Comparison of ENCODE assay signal across 8 mouse cellular contexts in the genomic region with DNA sequence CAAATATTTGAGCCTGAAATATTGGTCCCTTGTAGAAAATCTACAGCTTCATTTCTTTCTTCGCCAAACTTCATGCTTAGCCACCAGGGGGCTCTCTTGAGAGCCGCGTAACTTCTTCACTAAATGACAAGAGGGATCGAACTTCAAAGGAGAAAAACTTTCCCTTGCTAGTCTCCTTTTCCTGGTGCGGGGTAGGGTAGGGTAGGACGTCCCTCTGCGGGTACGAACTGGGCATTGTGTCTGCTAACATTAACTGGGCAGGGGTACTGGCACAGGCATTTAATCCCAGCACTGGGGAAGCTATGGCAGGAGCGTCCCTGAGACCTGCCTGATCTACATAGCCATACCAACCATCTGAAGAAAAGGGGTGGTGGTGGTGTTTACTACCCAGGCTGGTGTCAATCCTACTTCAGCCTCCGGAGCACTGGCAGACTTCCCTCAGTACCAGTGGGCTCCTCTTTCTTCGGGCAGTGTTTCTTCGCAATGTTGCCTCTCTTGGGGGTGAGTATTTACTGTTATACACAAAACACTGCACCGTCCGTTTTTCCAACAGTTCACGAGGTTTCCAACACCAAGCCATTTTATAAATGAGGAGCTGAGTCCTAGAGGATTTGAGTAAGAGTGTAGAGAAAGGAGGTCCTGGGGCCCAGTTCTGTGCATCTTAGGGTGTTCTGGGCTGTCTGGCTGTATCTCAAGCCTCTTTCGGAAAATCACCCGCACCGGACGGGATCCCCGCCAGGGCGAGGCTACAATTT. TPM values are rescaled to one million over a fixed set of nuclear protein-coding genes. Genes with fewer than 3 reads are reported as not detected.
A peak's percentile ranks its signal among the peaks of the same experiment; 100 is the strongest.
DNase-seq lines count a peak whose midpoint lies in the region; ATAC-seq lines count a peak whose summit lies in the region.

No protein-coding gene starts in this region.

- H3K4me3 ChIP-seq in liver, embryonic 16.5 days (ENCODE audit: low read depth, low read length): peak overlapping the region; percentile 50

- H3K9ac ChIP-seq in liver, embryonic 16.5 days (ENCODE audit: low read depth, low read length): no peak overlapping the region

- peaks cover 9% of the 10 kb centered on the region for H3K4me1 ChIP-seq in liver, embryonic 16.5 days (ENCODE audit: control insufficient read depth, low read depth, low read length)

- peaks cover 49% of the 10 kb centered on the region for H3K27me3 ChIP-seq in liver, embryonic 16.5 days (ENCODE audit: control insufficient read depth, insufficient read depth, low read depth, low read length)

- H3K9me3 ChIP-seq in liver, embryonic 16.5 days (replicated peaks; ENCODE audit: control insufficient read depth, low read length): no peaks in the 10 kb centered on the region

- peak overlapping the region; percentile 49 for H3K4me2 ChIP-seq in liver, embryonic 16.5 days (ENCODE audit: low read depth, low read length)

- 2% methylated on average over 21 of the region's 21 CpGs for WGBS in liver, embryonic 16.5 days (ENCODE audit: insufficient replicate concordance)

- peak; percentile 28; the same call in 1 of the 2 replicates for ATAC-seq in granulocyte monocyte progenitor cell, adult 5-6 weeks (replicated peaks; ENCODE audit: poor library complexity, severe bottlenecking)
- no peak for ATAC-seq in liver, embryonic 16.5 days (ENCODE audit: low read depth)

- peak; percentile 59 for DNase-seq in 3134 (ENCODE audit: extremely low read depth, insufficient read length, low spot score)
- DNase-seq in CD4-positive helper T cell, adult 2 months (ENCODE audit: low read depth, low spot score): peak; percentile 75
- peak; percentile 60 for DNase-seq in c-Kit-positive CD71-negative TER-119-negative erythroid progenitor cells, embryonic 14.5 days (ENCODE audit: low read depth)
- DNase-seq in kidney, adult 11 months: peak; percentile 32
- DNase-seq in neural tube, embryonic 10.5 days (ENCODE audit: extremely low spot score, low spot score): peak; percentile 80
- no peak for DNase-seq in ovary, postnatal 10 days (ENCODE audit: low spot score)

- H3K27ac ChIP-seq in liver, embryonic 16.5 days (ENCODE audit: low read length): no peak overlapping the region

- no peaks in the 10 kb centered on the region for H3K36me3 ChIP-seq in liver, embryonic 16.5 days (ENCODE audit: control insufficient read depth, insufficient read depth)

RNA-seq across cellular contexts. Expression of a gene that starts 0.5 kb away (rescaled TPM):
- not detected in 2 replicates for total RNA-seq in granulocyte monocyte progenitor cell, adult 5-6 weeks (2014; fragmentation: Nextera tagmentation)
- 0.05 TPM in 1 of 2 replicates, not detected in the other for total RNA-seq in granulocyte monocyte progenitor cell, adult 5-6 weeks (2017)
- 1.2 and 1.4 TPM in 2 replicates for polyA plus RNA-seq in liver, embryonic 16.5 days (2015; fragmentation: Nextera tagmentation; extraction: Ambion mirVana)

RNA-seq across cellular contexts. Expression of a gene that starts 21.9 kb away (rescaled TPM):
- not detected in 2 replicates for total RNA-seq in granulocyte monocyte progenitor cell, adult 5-6 weeks (2014; fragmentation: Nextera tagmentation)
- not detected in 2 replicates for total RNA-seq in granulocyte monocyte progenitor cell, adult 5-6 weeks (2017)
- 0.09 and 0.25 TPM in 2 replicates for polyA plus RNA-seq in liver, embryonic 16.5 days (2015; fragmentation: Nextera tagmentation; extraction: Ambion mirVana)

RNA-seq across cellular contexts. Expression of a gene that starts 29.7 kb away (rescaled TPM):
- total RNA-seq in granulocyte monocyte progenitor cell, adult 5-6 weeks (2014; fragmentation: Nextera tagmentation): not detected in 2 replicates
- not detected in 2 replicates for total RNA-seq in granulocyte monocyte progenitor cell, adult 5-6 weeks (2017)
- polyA plus RNA-seq in liver, embryonic 16.5 days (2015; fragmentation: Nextera tagmentation; extraction: Ambion mirVana): 0.04 TPM in 1 of 2 replicates, not detected in the other

RNA-seq across cellular contexts. Expression of a gene that starts 39.8 kb away (rescaled TPM):
- 20.7 and 30.7 TPM in 2 replicates for total RNA-seq in granulocyte monocyte progenitor cell, adult 5-6 weeks (2014; fragmentation: Nextera tagmentation)
- total RNA-seq in granulocyte monocyte progenitor cell, adult 5-6 weeks (2017): 13.6 and 13.8 TPM in 2 replicates
- polyA plus RNA-seq in liver, embryonic 16.5 days (2015; fragmentation: Nextera tagmentation; extraction: Ambion mirVana): 5.2 and 5.7 TPM in 2 replicates

RNA-seq across cellular contexts. Expression of a gene that starts 40.2 kb away (rescaled TPM):
- total RNA-seq in granulocyte monocyte progenitor cell, adult 5-6 weeks (2014; fragmentation: Nextera tagmentation): 49.5 and 63.1 TPM in 2 replicates
- total RNA-seq in granulocyte monocyte progenitor cell, adult 5-6 weeks (2017): 45.7 and 51.4 TPM in 2 replicates
- polyA plus RNA-seq in liver, embryonic 16.5 days (2015; fragmentation: Nextera tagmentation; extraction: Ambion mirVana): 17.2 and 17.5 TPM in 2 replicates
